Mouse (Mus musculus) embryonic fibroblast, embryonic 13.5 days (primary cell): ENCODE data around the gene Slc35d2. TPM values are rescaled to one million over a fixed set of nuclear protein-coding genes. Genes with fewer than 3 reads are reported as not detected.

Experiments used
- H3K27ac ChIP-seq: 2 replicates; pipeline ENCODE4 v1.5.1; 2012; ENCODE audit warnings: low read length, control low read depth, inconsistent platforms; ENCODE audit not compliant: insufficient read depth
- H3K4me1 ChIP-seq: 2 replicates; pipeline ENCODE4 v1.6.1; 2011; ENCODE audit warnings: low read length; ENCODE audit not compliant: control insufficient read depth, insufficient read depth
- H3K4me3 ChIP-seq: 2 replicates; pipeline ENCODE4 v1.5.1; 2011; ENCODE audit warnings: mild to moderate bottlenecking, control low read depth, low read length; ENCODE audit not compliant: insufficient read depth
- CTCF ChIP-seq: IDR thresholded peaks from 2 replicates; pipeline ENCODE4 v1.5.1; 2011; ENCODE audit warnings: mild to moderate bottlenecking, control low read depth, low read length, moderate library complexity, borderline replicate concordance; ENCODE audit not compliant: insufficient read depth
- POLR2A ChIP-seq: IDR thresholded peaks from 2 replicates; pipeline ENCODE4 v1.6.1; 2011; ENCODE audit warnings: low read depth, mild to moderate bottlenecking, control low read depth, low read length, moderate library complexity
- polyA plus RNA-seq: library from polyadenylated mRNA; stranded (reverse); fragments of >200 nt; gene quantifications from 2 replicates; pipeline ENCODE4 v1.2.4, GENCODE M21; 2011; ENCODE audit warnings: low read depth; ENCODE audit not compliant: missing spikeins, insufficient read length

Gene Slc35d2
- polyA plus RNA-seq, 1 experiment, result 12.8 TPM

- Histone ChIP-seq H3K4me3 (no peak overlapping the region), H3K27ac (no peak overlapping the region), H3K4me1 (no peaks in the 10 kb centered on the region; the same call in 1 of the 2 replicates)
- TF ChIP-seq POLR2A, result no peak
- no peak for TF ChIP-seq CTCF
Observed at GRCm38 (mm10) chr13:64092752-64093151, 36.4 kb downstream of the Slc35d2 start.

- H3K4me1 ChIP-seq, result no peaks in the 10 kb centered on the region; the same call in 1 of the 2 replicates
- H3K27ac ChIP-seq, result no peak overlapping the region
- H3K4me3 ChIP-seq, result no peak overlapping the region
- no peak for TF ChIP-seq CTCF
- TF ChIP-seq POLR2A, result no peak
Observed at GRCm38 (mm10) chr13:64092141-64092540, 37.0 kb downstream of the Slc35d2 start.

GRCm38 (mm10) chr13:64091006-64091405 is 38.2 kb downstream of the Slc35d2 start:
- Histone ChIP-seq H3K4me3 (no peak overlapping the region), H3K27ac (no peak overlapping the region), H3K4me1 (no peaks in the 10 kb centered on the region; the same call in 1 of the 2 replicates)
- no peak for TF ChIP-seq POLR2A
- TF ChIP-seq CTCF, result no peak

- Histone ChIP-seq H3K4me3 (no peak overlapping the region), H3K27ac (no peak overlapping the region), H3K4me1 (no peaks in the 10 kb centered on the region; the same call in 1 of the 2 replicates)
- TF ChIP-seq CTCF, result no peak
- TF ChIP-seq POLR2A, result no peak
Observed at GRCm38 (mm10) chr13:64090278-64090677, 38.9 kb downstream of the Slc35d2 start.

- no peak within 1 kb of the TSS for H3K4me3 ChIP-seq
- no peaks in the 10 kb centered on the region; the same call in 1 of the 2 replicates for H3K4me1 ChIP-seq
Observed at GRCm38 (mm10) chr13:64089130-64089529, 40.0 kb downstream of the Slc35d2 start, which contains the start of gene Hsd17b3. TSS of gene Hsd17b3 (minus strand) at chr13:64089230.

GRCm38 (mm10) chr13:64088057-64088456 is 41.1 kb downstream of the Slc35d2 start:
- Histone ChIP-seq H3K27ac (no peak overlapping the region), H3K4me1 (no peaks in the 10 kb centered on the region), H3K4me3 (no peak overlapping the region)
- no peak for TF ChIP-seq CTCF
- TF ChIP-seq POLR2A, result no peak

More at GRCm38 (mm10) chr13:64089130-64089529, 40.0 kb downstream of the Slc35d2 start, which contains the start of gene Hsd17b3:
- no peak for TF ChIP-seq CTCF
- TF ChIP-seq POLR2A, result no peak
- no peak within 1 kb of the TSS for H3K27ac ChIP-seq

- no peak overlapping the region for H3K4me3 ChIP-seq
- TF ChIP-seq POLR2A, result no peak
- TF ChIP-seq CTCF, result no peak
- H3K4me1 ChIP-seq, result no peaks in the 10 kb centered on the region
- H3K27ac ChIP-seq, result no peak overlapping the region
Observed at GRCm38 (mm10) chr13:64086036-64086435, 43.1 kb downstream of the Slc35d2 start.

- H3K4me1 ChIP-seq, result no peaks in the 10 kb centered on the region
- TF ChIP-seq POLR2A (no peak), CTCF (no peak)
- no peak overlapping the region for H3K27ac ChIP-seq
- no peak overlapping the region for H3K4me3 ChIP-seq
Observed at GRCm38 (mm10) chr13:64083331-64083730, 45.8 kb downstream of the Slc35d2 start.

GRCm38 (mm10) chr13:64081012-64081919 is 47.9 kb downstream of the Slc35d2 start:
- Histone ChIP-seq H3K4me1 (no peaks in the 10 kb centered on the region), H3K27ac (no peak overlapping the region), H3K4me3 (no peak overlapping the region)
- TF ChIP-seq CTCF, result no peak
- no peak for TF ChIP-seq POLR2A

GRCm38 (mm10) chr13:64077591-64077990 is 51.6 kb downstream of the Slc35d2 start:
- TF ChIP-seq CTCF, result no peak
- H3K4me3 ChIP-seq, result no peak overlapping the region
- no peaks in the 10 kb centered on the region for H3K4me1 ChIP-seq
- no peak overlapping the region for H3K27ac ChIP-seq

GRCm38 (mm10) chr13:64076074-64076473 is 53.1 kb downstream of the Slc35d2 start:
- Histone ChIP-seq H3K4me1 (no peaks in the 10 kb centered on the region), H3K27ac (no peak overlapping the region), H3K4me3 (no peak overlapping the region)
- no peak for TF ChIP-seq POLR2A
- no peak for TF ChIP-seq CTCF
